Mouse (Mus musculus) bone marrow macrophage, adult 2 months (primary cell): ENCODE measurements at regions not wholly inside any gene's neighbourhood (a gene's known extent, or its start where the extent isn't known, plus 50 kb on each side); places are given as distances from the start of the nearest gene placed in this dataset.

Experiments
- CTCF ChIP-seq: IDR thresholded peaks from 2 replicates; pipeline ENCODE4 v1.5.1; 2012; ENCODE audit warnings: low read depth, mild to moderate bottlenecking, low read length, moderate library complexity
- POLR2A ChIP-seq: IDR thresholded peaks from 2 replicates; pipeline ENCODE4 v1.6.1; 2012; ENCODE audit warnings: mild to moderate bottlenecking, low read depth, low read length, borderline replicate concordance

- no peak for TF ChIP-seq POLR2A
- no peak for TF ChIP-seq CTCF
Observed at GRCm38 (mm10) chr13:102510733-102511279, 182.6 kb upstream of the Cd180 start.
